Mouse (Mus musculus) limb, embryonic 15.5 days (tissue): Measurements from ENCODE around the gene Grip2. TPM values are rescaled to one million over a fixed set of nuclear protein-coding genes. Genes with fewer than 3 reads are reported as not detected.

Experiments used
- ATAC-seq: fragments of 200-750 bp; cut with Nextera tagmentation; 2 replicates; pipeline ENCODE4 v1.8.0; 2017; ENCODE audit warnings: low read depth, moderate TSS enrichment; ENCODE audit not compliant: insufficient number of reproducible peaks, low FRiP score, low TSS enrichment
- H3K27ac ChIP-seq: fragments of 300-500 bp; sonication (generic); 2 replicates; pipeline ENCODE4 v1.5.1; 2015; ENCODE audit warnings: moderate library complexity, mild to moderate bottlenecking, inconsistent platforms
- H3K27me3 ChIP-seq: fragments of 300-500 bp; sonication (generic); 2 replicates; pipeline ENCODE4 v1.6.1; 2015; ENCODE audit warnings: inconsistent platforms
- H3K36me3 ChIP-seq: fragments of 300-500 bp; sonication (generic); 2 replicates; pipeline ENCODE4 v1.6.1; 2015; ENCODE audit warnings: inconsistent platforms
- H3K4me1 ChIP-seq: fragments of 300-500 bp; sonication (generic); 2 replicates; pipeline ENCODE4 v1.6.1; 2015; ENCODE audit warnings: inconsistent platforms
- H3K4me2 ChIP-seq: fragments of 300-500 bp; sonication (generic); 2 replicates; pipeline ENCODE4 v1.6.1; 2015; ENCODE audit warnings: mild to moderate bottlenecking, inconsistent platforms
- H3K4me3 ChIP-seq: fragments of 300-500 bp; sonication (generic); 2 replicates; pipeline ENCODE4 v1.5.1; 2015; ENCODE audit warnings: mild to moderate bottlenecking, inconsistent platforms
- H3K9ac ChIP-seq: fragments of 300-500 bp; sonication (generic); 2 replicates; pipeline ENCODE4 v1.6.1; 2015; ENCODE audit warnings: inconsistent platforms
- H3K9me3 ChIP-seq: fragments of 300-500 bp; sonication (generic); 2 replicates; pipeline ENCODE4 v1.6.1; 2016; ENCODE audit warnings: inconsistent platforms
- WGBS: fragments of 180-500 bp; shearing (Covaris S2); methylation state at CpG from one replicate; pipeline ENCODE4 v1.1.7; 2015; 5-methylcytosine and 5-hydroxymethylcytosine counted together
- polyA plus RNA-seq: library from polyadenylated mRNA; unstranded; fragments of >200 nt; fragmentation: Nextera tagmentation; extraction: Ambion mirVana; gene quantifications from 2 replicates; pipeline ENCODE4 v1.2.1, GENCODE M21; 2015

Gene Grip2
- polyA plus RNA-seq, 1 experiment from 2014 or later = 1.7 TPM

GRCm38 (mm10) chr6:91788311-91788798 is 38.7 kb downstream of the Grip2 start:
- Histone ChIP-seq H3K36me3 (no peaks in the 10 kb centered on the region), H3K27me3 (no peaks in the 10 kb centered on the region), H3K9ac (no peak overlapping the region), H3K9me3 (no peaks in the 10 kb centered on the region), H3K4me2 (no peak overlapping the region), H3K4me3 (no peak overlapping the region), H3K27ac (no peak overlapping the region), H3K4me1 (peaks cover 2% of the 10 kb centered on the region; the same call in 1 of the 2 replicates)
- no peak for ATAC-seq
- 75% methylated on average over 9 of the region's 9 CpGs for WGBS

DNA sequence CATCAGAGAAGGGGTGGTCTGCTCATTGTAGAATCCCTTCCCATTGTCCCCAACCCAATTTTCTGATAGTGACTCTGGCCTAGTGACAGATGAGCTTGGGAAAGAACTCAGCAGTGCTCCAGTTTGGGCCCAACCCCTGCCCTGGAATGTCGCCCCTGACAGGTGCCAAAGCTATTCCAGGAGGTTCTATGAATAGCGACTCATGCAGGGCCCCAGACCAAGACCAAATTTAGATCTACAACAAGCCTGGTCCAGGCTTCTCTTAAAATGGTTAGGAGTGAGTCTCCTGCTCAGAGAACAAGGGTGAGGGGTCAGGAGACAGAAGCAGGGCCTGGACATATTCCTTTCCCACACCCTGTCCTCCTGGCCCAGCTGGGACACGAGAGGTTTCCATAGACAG is 42.0 kb downstream of the Grip2 start:
- Histone ChIP-seq H3K9me3 (no peaks in the 10 kb centered on the region), H3K9ac (no peak overlapping the region), H3K36me3 (no peaks in the 10 kb centered on the region), H3K4me3 (no peak overlapping the region), H3K4me1 (no peaks in the 10 kb centered on the region), H3K27me3 (no peaks in the 10 kb centered on the region), H3K27ac (no peak overlapping the region), H3K4me2 (no peak overlapping the region)
- 70% methylated on average over 3 of the region's 3 CpGs for WGBS
- 0 out of 2 replicates have a peak, but pooled peaks have one; percentile 26 for ATAC-seq

DNA sequence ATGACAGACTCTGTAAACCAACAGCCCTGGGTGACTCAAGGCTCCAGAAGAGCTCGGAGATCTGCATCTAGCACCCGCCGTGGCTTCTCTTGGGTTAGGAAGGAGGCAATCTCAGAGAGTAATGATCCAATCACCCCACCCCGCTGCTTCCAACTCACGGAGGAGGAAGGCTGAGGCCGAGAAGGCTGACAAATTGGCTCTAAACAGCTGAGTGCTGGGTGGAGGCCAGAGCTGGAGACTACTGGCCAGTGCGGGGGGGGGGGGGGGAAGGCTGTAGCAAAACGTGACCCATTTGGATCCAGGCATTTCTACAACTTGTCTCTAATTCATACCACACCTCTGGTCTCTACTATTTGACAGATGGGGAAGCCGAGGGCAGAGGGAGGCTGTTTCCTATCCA is 47.8 kb downstream of the Grip2 start:
- 50% methylated on average over 8 of the region's 9 CpGs for WGBS
- H3K4me2 ChIP-seq = no peak overlapping the region
- no peaks in the 10 kb centered on the region for H3K4me1 ChIP-seq
- H3K4me3 ChIP-seq = no peak overlapping the region
- H3K36me3 ChIP-seq = no peaks in the 10 kb centered on the region
- H3K27me3 ChIP-seq = peaks cover 8% of the 10 kb centered on the region
- no peak overlapping the region for H3K27ac ChIP-seq
- H3K9ac ChIP-seq = no peak overlapping the region
- ATAC-seq = no peak
- no peaks in the 10 kb centered on the region for H3K9me3 ChIP-seq

GRCm38 (mm10) chr6:91776543-91776942 is 50.5 kb downstream of the Grip2 start:
- no peaks in the 10 kb centered on the region for H3K4me1 ChIP-seq
- 12% methylated on average over 9 of the region's 9 CpGs for WGBS
- H3K4me3 ChIP-seq = no peak overlapping the region
- peaks cover 8% of the 10 kb centered on the region for H3K27me3 ChIP-seq
- no peak overlapping the region for H3K27ac ChIP-seq
- no peaks in the 10 kb centered on the region for H3K9me3 ChIP-seq
- ATAC-seq = no peak
- H3K9ac ChIP-seq = no peak overlapping the region
- no peaks in the 10 kb centered on the region for H3K36me3 ChIP-seq
- no peak overlapping the region for H3K4me2 ChIP-seq

GRCm38 (mm10) chr6:91773951-91774350 is 53.1 kb downstream of the Grip2 start:
- H3K4me1 ChIP-seq = no peaks in the 10 kb centered on the region
- WGBS = 70% methylated on average over 5 of the region's 5 CpGs
- no peak overlapping the region for H3K27ac ChIP-seq
- no peak overlapping the region for H3K4me3 ChIP-seq
- H3K4me2 ChIP-seq = no peak overlapping the region
- no peaks in the 10 kb centered on the region for H3K36me3 ChIP-seq
- H3K9me3 ChIP-seq = no peaks in the 10 kb centered on the region
- no peak for ATAC-seq
- H3K27me3 ChIP-seq = peaks cover 8% of the 10 kb centered on the region
- no peak overlapping the region for H3K9ac ChIP-seq

GRCm38 (mm10) chr6:91767550-91767949 is 59.5 kb downstream of the Grip2 start:
- 70% methylated on average over 8 of the region's 8 CpGs for WGBS
- H3K36me3 ChIP-seq = no peaks in the 10 kb centered on the region
- no peak for ATAC-seq
- H3K9me3 ChIP-seq = no peaks in the 10 kb centered on the region
- no peak overlapping the region for H3K4me2 ChIP-seq
- no peak overlapping the region for H3K9ac ChIP-seq
- H3K4me1 ChIP-seq = no peaks in the 10 kb centered on the region
- H3K4me3 ChIP-seq = no peak overlapping the region
- H3K27ac ChIP-seq = no peak overlapping the region
- no peaks in the 10 kb centered on the region for H3K27me3 ChIP-seq

DNA sequence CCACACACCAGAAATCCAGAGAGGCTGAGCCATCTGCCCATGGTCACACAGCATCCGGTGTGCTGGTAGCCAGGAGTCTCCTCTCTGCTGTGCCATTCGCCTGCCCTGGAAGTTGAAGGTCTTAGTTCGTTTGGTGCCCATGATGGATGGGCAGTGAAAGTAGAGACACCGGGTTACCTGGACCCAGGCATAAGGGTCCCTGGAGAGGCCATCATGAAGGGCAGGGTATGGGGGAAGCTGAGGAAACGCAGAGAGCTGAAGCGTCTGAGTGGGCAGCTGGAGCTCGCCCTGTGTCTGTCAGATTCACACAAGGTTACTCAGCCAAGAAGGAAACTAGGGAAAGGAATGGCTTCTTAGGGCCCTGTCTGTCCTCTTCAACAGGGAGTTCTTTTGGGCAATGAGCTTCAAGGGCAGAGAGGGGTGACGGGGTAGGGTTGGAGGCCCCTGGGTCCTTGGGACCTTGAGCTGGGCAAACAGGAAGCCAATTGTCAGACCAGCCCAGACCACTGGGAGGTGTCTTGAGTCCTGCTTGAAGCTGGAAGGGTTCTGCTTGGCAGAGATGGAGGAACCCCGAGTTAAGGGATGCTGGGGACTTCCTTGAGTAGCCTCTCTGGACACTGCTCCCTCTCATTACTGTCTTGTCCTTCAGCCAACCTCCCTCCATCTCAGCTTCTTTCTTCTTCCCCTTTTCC is 64.9 kb downstream of the Grip2 start:
- no peak overlapping the region for H3K4me2 ChIP-seq
- no peak overlapping the region for H3K9ac ChIP-seq
- H3K27ac ChIP-seq = no peak overlapping the region
- no peak for ATAC-seq
- no peaks in the 10 kb centered on the region for H3K4me1 ChIP-seq
- 80% methylated on average over 9 of the region's 9 CpGs for WGBS
- peaks cover 14% of the 10 kb centered on the region for H3K36me3 ChIP-seq
- H3K4me3 ChIP-seq = no peak overlapping the region
- H3K9me3 ChIP-seq = no peaks in the 10 kb centered on the region
- no peaks in the 10 kb centered on the region for H3K27me3 ChIP-seq

GRCm38 (mm10) chr6:91754845-91755244 is 72.2 kb downstream of the Grip2 start:
- Histone ChIP-seq H3K9ac (no peak overlapping the region), H3K9me3 (no peaks in the 10 kb centered on the region), H3K4me1 (no peaks in the 10 kb centered on the region; the same call in 1 of the 2 replicates), H3K4me3 (no peak overlapping the region), H3K4me2 (no peak overlapping the region), H3K27me3 (no peaks in the 10 kb centered on the region), H3K27ac (no peak overlapping the region), H3K36me3 (peaks cover 57% of the 10 kb centered on the region)
- 84% methylated on average over 12 of the region's 12 CpGs for WGBS
- no peak for ATAC-seq

- Histone ChIP-seq H3K9ac (no peak overlapping the region), H3K27me3 (no peaks in the 10 kb centered on the region), H3K27ac (no peak overlapping the region), H3K36me3 (peaks cover 56% of the 10 kb centered on the region), H3K4me2 (no peak overlapping the region), H3K4me3 (no peak overlapping the region), H3K4me1 (no peaks in the 10 kb centered on the region; the same call in 1 of the 2 replicates), H3K9me3 (no peaks in the 10 kb centered on the region)
- WGBS = 64% methylated on average over 6 of the region's 6 CpGs
- ATAC-seq = no peak
Observed at GRCm38 (mm10) chr6:91754098-91754497, 73.0 kb downstream of the Grip2 start.

DNA sequence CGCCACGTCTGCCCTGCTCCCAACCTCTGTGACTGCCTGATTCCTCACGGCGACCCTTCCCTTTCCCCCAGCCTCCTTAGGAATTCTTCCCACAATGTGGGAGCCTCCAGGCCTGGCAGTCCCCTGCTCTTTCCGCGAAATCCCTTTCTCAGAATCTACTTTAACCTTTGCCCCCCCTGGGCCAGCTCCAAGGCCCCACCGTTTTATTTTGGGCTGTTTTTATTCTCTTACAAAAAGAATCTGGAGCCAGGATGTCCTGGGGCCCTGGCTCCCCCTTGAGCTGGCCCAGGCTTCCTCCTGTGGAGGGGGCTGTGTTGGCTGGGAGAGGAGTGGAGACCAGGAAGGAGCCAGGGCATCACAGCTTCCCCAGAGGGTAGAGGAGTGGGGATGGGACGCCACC is 74.2 kb downstream of the Grip2 start:
- no peak overlapping the region for H3K4me3 ChIP-seq
- H3K4me1 ChIP-seq = no peaks in the 10 kb centered on the region; the same call in 1 of the 2 replicates
- no peaks in the 10 kb centered on the region for H3K27me3 ChIP-seq
- no peak overlapping the region for H3K27ac ChIP-seq
- peaks cover 67% of the 10 kb centered on the region for H3K36me3 ChIP-seq
- no peak for ATAC-seq
- H3K9ac ChIP-seq = no peak overlapping the region
- no peaks in the 10 kb centered on the region for H3K9me3 ChIP-seq
- WGBS = 70% methylated on average over 8 of the region's 8 CpGs
- no peak overlapping the region for H3K4me2 ChIP-seq

GRCm38 (mm10) chr6:91750976-91751375 is 76.1 kb downstream of the Grip2 start:
- H3K27ac ChIP-seq = no peak overlapping the region
- ATAC-seq = no peak
- H3K4me2 ChIP-seq = no peak overlapping the region
- no peak overlapping the region for H3K9ac ChIP-seq
- no peaks in the 10 kb centered on the region for H3K9me3 ChIP-seq
- 69% methylated on average over 3 of the region's 3 CpGs for WGBS
- H3K36me3 ChIP-seq = peaks cover 67% of the 10 kb centered on the region
- no peaks in the 10 kb centered on the region for H3K27me3 ChIP-seq
- H3K4me3 ChIP-seq = no peak overlapping the region
- no peaks in the 10 kb centered on the region; the same call in 1 of the 2 replicates for H3K4me1 ChIP-seq

- no peak overlapping the region for H3K4me3 ChIP-seq
- H3K9me3 ChIP-seq = no peaks in the 10 kb centered on the region
- H3K4me2 ChIP-seq = no peak overlapping the region
- H3K27me3 ChIP-seq = no peaks in the 10 kb centered on the region
- H3K4me1 ChIP-seq = no peaks in the 10 kb centered on the region
- peaks cover 81% of the 10 kb centered on the region for H3K36me3 ChIP-seq
- no peak overlapping the region for H3K9ac ChIP-seq
- WGBS = 81% methylated on average over 5 of the region's 5 CpGs
- no peak overlapping the region for H3K27ac ChIP-seq
- ATAC-seq = no peak
Observed at GRCm38 (mm10) chr6:91746776-91747175, 80.3 kb downstream of the Grip2 start.
